Mouse (Mus musculus): ENCODE measurements around the gene Itgb2. TPM values are rescaled to one million over a fixed set of nuclear protein-coding genes. Genes with fewer than 3 reads are reported as not detected.

The Itgb2 gene
- 1.8 and 2.0 TPM in 2 replicates for polyA plus RNA-seq (2012; rRNA removed)

GRCm38 (mm10) chr10:77530140-77530539, at the start of gene Itgb2:
Itgb2 (plus strand) TSS chr10:77530252.

GRCm38 (mm10) chr10:77515385-77516348, 14.4 kb upstream of the Itgb2 start, which contains the start of gene Fam207a:
Fam207a (minus strand) TSS chr10:77515785.

GRCm38 (mm10) chr10:77581408-77582284, 51.6 kb downstream of the Itgb2 start, which contains the start of gene Pttg1ip:
Pttg1ip (plus strand) TSS chr10:77581720.

GRCm38 (mm10) chr10:77605908-77606826, 76.1 kb downstream of the Itgb2 start, which contains the start of the genes Sumo3 and Gm49325:
Sumo3 (plus strand) TSS chr10:77606097.
Gm49325 (plus strand) TSS chr10:77606197.

Other genes starting within 250 kb of the Itgb2 start
- 18.1 and 18.6 TPM in 2 replicates for gene Adarb1, start 112.0 kb upstream of the Itgb2 start, polyA plus RNA-seq (2012; rRNA removed)
- 38.4 and 40.6 TPM in 2 replicates for gene Fam207a, start 14.5 kb upstream of the Itgb2 start, polyA plus RNA-seq (2012; rRNA removed)
- 68.2 and 79.0 TPM in 2 replicates for gene Pttg1ip, start 51.5 kb downstream of the Itgb2 start, polyA plus RNA-seq (2012; rRNA removed)
- gene Sumo3, start 75.8 kb downstream of the Itgb2 start, polyA plus RNA-seq (2012; rRNA removed) = 396 and 401 TPM in 2 replicates
- gene Gm49325, start 75.9 kb downstream of the Itgb2 start, polyA plus RNA-seq (2012; rRNA removed) = 97.1 and 120 TPM in 2 replicates
- gene Ube2g2, start 92.0 kb downstream of the Itgb2 start, polyA plus RNA-seq (2012; rRNA removed) = 63.3 and 68.8 TPM in 2 replicates
- 0.48 and 1.0 TPM in 2 replicates for gene Tspear, start 156.3 kb downstream of the Itgb2 start, polyA plus RNA-seq (2012; rRNA removed)
- gene Gm19402, start 160.5 kb downstream of the Itgb2 start, polyA plus RNA-seq (2012; rRNA removed) = not detected in 2 replicates
- not detected in 2 replicates for gene Gm9508, start 167.0 kb downstream of the Itgb2 start, polyA plus RNA-seq (2012; rRNA removed)
- not detected in 2 replicates for gene Gm10272, start 176.4 kb downstream of the Itgb2 start, polyA plus RNA-seq (2012; rRNA removed)
- gene Gm10024, start 181.2 kb downstream of the Itgb2 start, polyA plus RNA-seq (2012; rRNA removed) = not detected in 2 replicates
- not detected in 2 replicates for gene Gm10142, start 185.6 kb downstream of the Itgb2 start, polyA plus RNA-seq (2012; rRNA removed)
- not detected in 2 replicates for gene Krtap12-1, start 190.3 kb downstream of the Itgb2 start, polyA plus RNA-seq (2012; rRNA removed)
- not detected in 2 replicates for gene Gm10100, start 196.2 kb downstream of the Itgb2 start, polyA plus RNA-seq (2012; rRNA removed)
- not detected in 2 replicates for gene Gm18596, start 212.4 kb downstream of the Itgb2 start, polyA plus RNA-seq (2012; rRNA removed)
- not detected in 2 replicates for gene Gm9736, start 221.1 kb downstream of the Itgb2 start, polyA plus RNA-seq (2012; rRNA removed)
- not detected in 2 replicates for gene Gm3233, start 229.4 kb downstream of the Itgb2 start, polyA plus RNA-seq (2012; rRNA removed)
- not detected in 2 replicates for gene Gm3238, start 241.1 kb downstream of the Itgb2 start, polyA plus RNA-seq (2012; rRNA removed)
- not detected in 2 replicates for gene Gm7138, start 246.7 kb downstream of the Itgb2 start, polyA plus RNA-seq (2012; rRNA removed)

Data from central nervous system, embryonic 14 days (tissue).